Mouse (Mus musculus): ENCODE measurements around the gene 1700061G19Rik.

Gene 1700061G19Rik

GRCm38 (mm10) chr17:56874936-56875651, at the start of gene 1700061G19Rik:
1700061G19Rik (plus strand) TSS chr17:56875477.
- no peak for DNase-seq (ENCODE audit: low spot score)

GRCm38 (mm10) chr17:56826718-56827117, 48.6 kb upstream of the 1700061G19Rik start:
- DNase-seq (ENCODE audit: low spot score), result no peak

GRCm38 (mm10) chr17:56829171-56829570, 46.1 kb upstream of the 1700061G19Rik start:
- no peak for DNase-seq (ENCODE audit: low spot score)

GRCm38 (mm10) chr17:56829795-56830194, 45.5 kb upstream of the 1700061G19Rik start:
- no peak for DNase-seq (ENCODE audit: low spot score)

GRCm38 (mm10) chr17:56830411-56831110, 44.7 kb upstream of the 1700061G19Rik start, which contains the start of gene Rfx2:
Rfx2 (minus strand) TSS chr17:56831013.
- DNase-seq (ENCODE audit: low spot score), result no peak

GRCm38 (mm10) chr17:56831111-56831816, 44.0 kb upstream of the 1700061G19Rik start:
- peak; percentile 98 for DNase-seq (ENCODE audit: low spot score)

- DNase-seq (ENCODE audit: low spot score), result no peak
Observed at GRCm38 (mm10) chr17:56832918-56833317, 42.4 kb upstream of the 1700061G19Rik start.

- no peak for DNase-seq (ENCODE audit: low spot score)
Observed at GRCm38 (mm10) chr17:56833381-56833780, 41.9 kb upstream of the 1700061G19Rik start.

GRCm38 (mm10) chr17:56836336-56836735, 38.9 kb upstream of the 1700061G19Rik start:
- DNase-seq (ENCODE audit: low spot score), result no peak

- no peak for DNase-seq (ENCODE audit: low spot score)
Observed at GRCm38 (mm10) chr17:56840524-56840923, 34.8 kb upstream of the 1700061G19Rik start.

GRCm38 (mm10) chr17:56842173-56842572, 33.1 kb upstream of the 1700061G19Rik start:
- no peak for DNase-seq (ENCODE audit: low spot score)

- no peak for DNase-seq (ENCODE audit: low spot score)
Observed at GRCm38 (mm10) chr17:56843678-56844077, 31.6 kb upstream of the 1700061G19Rik start.

GRCm38 (mm10) chr17:56848785-56849184, 26.5 kb upstream of the 1700061G19Rik start:
- DNase-seq (ENCODE audit: low spot score), result no peak

GRCm38 (mm10) chr17:56849710-56850109, 25.6 kb upstream of the 1700061G19Rik start:
- no peak for DNase-seq (ENCODE audit: low spot score)

- no peak for DNase-seq (ENCODE audit: low spot score)
Observed at GRCm38 (mm10) chr17:56851167-56851566, 24.1 kb upstream of the 1700061G19Rik start.

GRCm38 (mm10) chr17:56855421-56855820, 19.9 kb upstream of the 1700061G19Rik start:
- DNase-seq (ENCODE audit: low spot score), result no peak

- peak; percentile 24 for DNase-seq (ENCODE audit: low spot score)
Observed at GRCm38 (mm10) chr17:56858216-56858615, 17.1 kb upstream of the 1700061G19Rik start.

GRCm38 (mm10) chr17:56858922-56859321, 16.4 kb upstream of the 1700061G19Rik start:
- DNase-seq (ENCODE audit: low spot score), result no peak

- DNase-seq (ENCODE audit: low spot score), result no peak
Observed at GRCm38 (mm10) chr17:56861197-56861596, 14.1 kb upstream of the 1700061G19Rik start.

- no peak for DNase-seq (ENCODE audit: low spot score)
Observed at GRCm38 (mm10) chr17:56866071-56866470, 9.2 kb upstream of the 1700061G19Rik start.

GRCm38 (mm10) chr17:56869481-56869977, 5.7 kb upstream of the 1700061G19Rik start:
- no peak for DNase-seq (ENCODE audit: low spot score)

GRCm38 (mm10) chr17:56870287-56870953, 4.9 kb upstream of the 1700061G19Rik start:
- no peak for DNase-seq (ENCODE audit: low spot score)
